Mouse (Mus musculus) NIH3T3 (cell line): ENCODE data around the gene Rfpl4.
"Not testable (repeated sequence)": the region's sequence is repeated elsewhere in the genome, so short reads cannot be mapped to it uniquely, and the experiment has no call there.

Experiments
- DNase-seq: peaks from one replicate; pipeline ENCODE4 v3.0.0-alpha.2; 2012; ENCODE audit warnings: low read depth

The Rfpl4 gene

GRCm38 (mm10) chr7:5116850-5117249 is at the start of gene Rfpl4:
Gene Rfpl4, minus strand, starts transcription at chr7:5116950.
- no peak for DNase-seq

GRCm38 (mm10) chr7:5149570-5149969 is 32.8 kb upstream of the Rfpl4 start, which contains the start of gene Vmn1r55:
Gene Vmn1r55, minus strand, starts transcription at chr7:5149670.
- DNase-seq = not testable (repeated sequence)

GRCm38 (mm10) chr7:5125549-5126406 is 9.0 kb upstream of the Rfpl4 start, which contains the start of gene Rasl2-9:
Gene Rasl2-9, minus strand, starts transcription at chr7:5125950.
- DNase-seq = no peak

- no peak for DNase-seq
These were observed 8.3 kb upstream of the Rfpl4 start for GRCm38 (mm10) chr7:5125078-5125477.

GRCm38 (mm10) chr7:5112701-5113100 is 4.0 kb downstream of the Rfpl4 start:
- peak; percentile 69 for DNase-seq

GRCm38 (mm10) chr7:5109301-5109700 is 7.4 kb downstream of the Rfpl4 start:
- no peak for DNase-seq

- DNase-seq = no peak
These were observed 8.5 kb downstream of the Rfpl4 start for GRCm38 (mm10) chr7:5108272-5108671.

- DNase-seq = no peak
These were observed 14.2 kb downstream of the Rfpl4 start for GRCm38 (mm10) chr7:5102564-5102963.

GRCm38 (mm10) chr7:5101066-5101663 is 15.6 kb downstream of the Rfpl4 start:
- DNase-seq = no peak

GRCm38 (mm10) chr7:5099796-5100195 is 17.0 kb downstream of the Rfpl4 start:
- DNase-seq = peak; percentile 19

GRCm38 (mm10) chr7:5098769-5099168 is 18.0 kb downstream of the Rfpl4 start:
- no peak for DNase-seq

GRCm38 (mm10) chr7:5092831-5093510 is 23.8 kb downstream of the Rfpl4 start:
- DNase-seq = no peak

GRCm38 (mm10) chr7:5092381-5092780 is 24.4 kb downstream of the Rfpl4 start:
- no peak for DNase-seq

- DNase-seq = no peak
These were observed 25.6 kb downstream of the Rfpl4 start for GRCm38 (mm10) chr7:5091008-5091728.

GRCm38 (mm10) chr7:5089853-5090252 is 26.9 kb downstream of the Rfpl4 start:
- DNase-seq = no peak

GRCm38 (mm10) chr7:5087886-5088285 is 28.9 kb downstream of the Rfpl4 start:
- no peak for DNase-seq

- no peak for DNase-seq
These were observed 29.8 kb downstream of the Rfpl4 start for GRCm38 (mm10) chr7:5086921-5087440.

- DNase-seq = no peak
These were observed 31.2 kb downstream of the Rfpl4 start for GRCm38 (mm10) chr7:5085512-5085911.

- no peak for DNase-seq
These were observed 33.2 kb downstream of the Rfpl4 start for GRCm38 (mm10) chr7:5083325-5084105.

GRCm38 (mm10) chr7:5081939-5082338 is 34.8 kb downstream of the Rfpl4 start:
- DNase-seq = no peak

GRCm38 (mm10) chr7:5081241-5081640 is 35.5 kb downstream of the Rfpl4 start:
- peak; percentile 34 for DNase-seq
